Mouse (Mus musculus) midbrain, postnatal 0 days (tissue): ENCODE measurements around the gene Cldn22. TPM values are rescaled to one million over a fixed set of nuclear protein-coding genes. Genes with fewer than 3 reads are reported as not detected.

ENCODE experiments used
- ATAC-seq: fragments of 200-750 bp; cut with Nextera tagmentation; 2 replicates; pipeline ENCODE4 v1.8.0; 2017; ENCODE audit warnings: moderate number of reproducible peaks, mild to moderate bottlenecking, moderate TSS enrichment, moderate library complexity; ENCODE audit not compliant: low FRiP score
- DNase-seq: peaks from one replicate; pipeline ENCODE4 v3.0.0-alpha.2; 2015; ENCODE audit warnings: low spot score
- H3K27ac ChIP-seq: fragments of 300-500 bp; sonication (generic); 2 replicates; pipeline ENCODE4 v1.5.1; 2014; ENCODE audit warnings: low read depth, mild to moderate bottlenecking, low read length, mixed read lengths
- H3K27me3 ChIP-seq: fragments of 300-500 bp; sonication (generic); 2 replicates; pipeline ENCODE4 v1.6.1; 2014; ENCODE audit warnings: low read length, control low read depth, mixed read lengths; ENCODE audit not compliant: insufficient read depth
- H3K36me3 ChIP-seq: fragments of 300-500 bp; sonication (generic); 2 replicates; pipeline ENCODE4 v1.6.1; 2014; ENCODE audit warnings: low read length, control low read depth, mixed read lengths; ENCODE audit not compliant: insufficient read depth
- H3K4me1 ChIP-seq: fragments of 300-500 bp; sonication (generic); 2 replicates; pipeline ENCODE4 v1.6.1; 2014; ENCODE audit warnings: mild to moderate bottlenecking, control low read depth, antibody characterized with exemption, low read length, mixed read lengths; ENCODE audit not compliant: insufficient read depth
- H3K4me2 ChIP-seq: fragments of 300-500 bp; sonication (generic); 2 replicates; pipeline ENCODE4 v1.6.1; 2014; ENCODE audit warnings: low read depth, mild to moderate bottlenecking, low read length, mixed read lengths; ENCODE audit not compliant: poor library complexity, severe bottlenecking
- H3K4me3 ChIP-seq: fragments of 300-500 bp; sonication (generic); 2 replicates; pipeline ENCODE4 v1.5.1; 2014; ENCODE audit warnings: low read depth, mild to moderate bottlenecking, low read length, moderate library complexity
- H3K9ac ChIP-seq: fragments of 300-500 bp; sonication (generic); replicated peaks from 2 replicates; pipeline ENCODE4 v1.6.1; 2014; ENCODE audit warnings: mild to moderate bottlenecking, low read length, moderate library complexity, mixed read lengths; ENCODE audit not compliant: poor library complexity, severe bottlenecking
- H3K9me3 ChIP-seq: fragments of 300-500 bp; sonication (generic); 2 replicates; pipeline ENCODE4 v1.6.1; 2016; ENCODE audit warnings: low read length, control low read depth
- CTCF ChIP-seq: IDR thresholded peaks from 2 replicates; pipeline ENCODE4 v1.5.1; 2016; ENCODE audit warnings: antibody characterized with exemption, mild to moderate bottlenecking
- WGBS: fragments of 180-500 bp; shearing (Covaris S2); extraction: QIAGEN DNeasy Blood & Tissue Kit; methylation state at CpG from one replicate; pipeline ENCODE4 v1.1.7; 2014; 5-methylcytosine and 5-hydroxymethylcytosine counted together
- polyA plus RNA-seq: library from polyadenylated mRNA; unstranded; fragments of >200 nt; fragmentation: Nextera tagmentation; extraction: Ambion mirVana; gene quantifications from 2 replicates; pipeline ENCODE4 v1.2.1, GENCODE M21; 2015
- total RNA-seq: library from RNA; depleted of rRNA; stranded (reverse); fragments of >200 nt; gene quantifications from 2 replicates; pipeline ENCODE4 v1.2.3, GENCODE M21; 2014; rRNA removed

The Cldn22 gene
- total RNA-seq (not detected in 2 replicates), polyA plus RNA-seq (not detected in 2 replicates)

GRCm38 (mm10) chr8:47824182-47824581, at the start of gene Cldn22:
Gene Cldn22 (plus strand): TSS chr8:47824482.
- Histone ChIP-seq H3K27ac (no peak within 1 kb of the TSS), H3K9me3 (no peaks in the 10 kb centered on the region), H3K4me2 (no peak within 1 kb of the TSS), H3K4me1 (no peaks in the 10 kb centered on the region), H3K4me3 (no peak within 1 kb of the TSS), H3K9ac (no peak within 1 kb of the TSS), H3K27me3 (no peaks in the 10 kb centered on the region), H3K36me3 (peaks cover 3% of the 10 kb centered on the region; the same call in 1 of the 2 replicates)
- DNase-seq (no peak), ATAC-seq (no peak)
- WGBS, result 40% methylated on average over 13 of the region's 13 CpGs
- no peak for TF ChIP-seq CTCF

GRCm38 (mm10) chr8:47777415-47777814, 46.9 kb upstream of the Cldn22 start:
- Histone ChIP-seq H3K4me1 (no peaks in the 10 kb centered on the region), H3K9ac (no peak overlapping the region), H3K27me3 (no peaks in the 10 kb centered on the region), H3K4me3 (no peak overlapping the region), H3K36me3 (no peaks in the 10 kb centered on the region), H3K4me2 (no peak overlapping the region), H3K27ac (no peak overlapping the region), H3K9me3 (no peaks in the 10 kb centered on the region)
- DNase-seq, result no peak
- TF ChIP-seq CTCF, result no peak
- WGBS, result 93% methylated on average over 7 of the region's 7 CpGs
- no peak for ATAC-seq

- WGBS, result 61% methylated on average over 6 of the region's 6 CpGs
Measured at GRCm38 (mm10) chr8:47779589-47779988, 44.7 kb upstream of the Cldn22 start.

GRCm38 (mm10) chr8:47781881-47782280, 42.4 kb upstream of the Cldn22 start:
- Histone ChIP-seq H3K27me3 (no peaks in the 10 kb centered on the region), H3K9ac (no peak overlapping the region), H3K4me2 (no peak overlapping the region), H3K4me1 (no peaks in the 10 kb centered on the region), H3K9me3 (no peaks in the 10 kb centered on the region), H3K4me3 (no peak overlapping the region), H3K27ac (no peak overlapping the region), H3K36me3 (no peaks in the 10 kb centered on the region)
- DNase-seq (no peak), ATAC-seq (no peak)
- WGBS, result 85% methylated on average over 4 of the region's 4 CpGs
- TF ChIP-seq CTCF, result no peak

More at GRCm38 (mm10) chr8:47779589-47779988, 44.7 kb upstream of the Cldn22 start:
- no peak for TF ChIP-seq CTCF
- H3K4me1 ChIP-seq, result no peaks in the 10 kb centered on the region
- no peak overlapping the region for H3K4me3 ChIP-seq
- no peak overlapping the region for H3K9ac ChIP-seq
- H3K4me2 ChIP-seq, result no peak overlapping the region
- H3K27ac ChIP-seq, result no peak overlapping the region
- no peaks in the 10 kb centered on the region for H3K9me3 ChIP-seq
- DNase-seq, result no peak
- H3K27me3 ChIP-seq, result no peaks in the 10 kb centered on the region
- H3K36me3 ChIP-seq, result no peaks in the 10 kb centered on the region
- no peak for ATAC-seq

- 98% methylated on average over 2 of the region's 2 CpGs for WGBS
- no peak overlapping the region for H3K9ac ChIP-seq
- H3K36me3 ChIP-seq, result no peaks in the 10 kb centered on the region
Measured at GRCm38 (mm10) chr8:47783544-47783943, 40.7 kb upstream of the Cldn22 start.

GRCm38 (mm10) chr8:47783944-47784343, 40.3 kb upstream of the Cldn22 start:
- Histone ChIP-seq H3K27ac (no peak overlapping the region), H3K9me3 (no peaks in the 10 kb centered on the region), H3K36me3 (no peaks in the 10 kb centered on the region), H3K27me3 (no peaks in the 10 kb centered on the region), H3K4me1 (no peaks in the 10 kb centered on the region), H3K9ac (no peak overlapping the region), H3K4me3 (no peak overlapping the region), H3K4me2 (no peak overlapping the region)
- ATAC-seq, result no peak
- no peak for TF ChIP-seq CTCF
- DNase-seq, result no peak
- 88% methylated on average over 6 of the region's 6 CpGs for WGBS

More at GRCm38 (mm10) chr8:47783544-47783943, 40.7 kb upstream of the Cldn22 start:
- Histone ChIP-seq H3K4me1 (no peaks in the 10 kb centered on the region), H3K27ac (no peak overlapping the region), H3K4me3 (no peak overlapping the region), H3K27me3 (no peaks in the 10 kb centered on the region), H3K9me3 (no peaks in the 10 kb centered on the region), H3K4me2 (no peak overlapping the region)
- no peak for ATAC-seq
- TF ChIP-seq CTCF, result no peak
- no peak for DNase-seq
